Mouse (Mus musculus): Measurements from ENCODE around the gene Gm20388.

The Gm20388 gene

DNA sequence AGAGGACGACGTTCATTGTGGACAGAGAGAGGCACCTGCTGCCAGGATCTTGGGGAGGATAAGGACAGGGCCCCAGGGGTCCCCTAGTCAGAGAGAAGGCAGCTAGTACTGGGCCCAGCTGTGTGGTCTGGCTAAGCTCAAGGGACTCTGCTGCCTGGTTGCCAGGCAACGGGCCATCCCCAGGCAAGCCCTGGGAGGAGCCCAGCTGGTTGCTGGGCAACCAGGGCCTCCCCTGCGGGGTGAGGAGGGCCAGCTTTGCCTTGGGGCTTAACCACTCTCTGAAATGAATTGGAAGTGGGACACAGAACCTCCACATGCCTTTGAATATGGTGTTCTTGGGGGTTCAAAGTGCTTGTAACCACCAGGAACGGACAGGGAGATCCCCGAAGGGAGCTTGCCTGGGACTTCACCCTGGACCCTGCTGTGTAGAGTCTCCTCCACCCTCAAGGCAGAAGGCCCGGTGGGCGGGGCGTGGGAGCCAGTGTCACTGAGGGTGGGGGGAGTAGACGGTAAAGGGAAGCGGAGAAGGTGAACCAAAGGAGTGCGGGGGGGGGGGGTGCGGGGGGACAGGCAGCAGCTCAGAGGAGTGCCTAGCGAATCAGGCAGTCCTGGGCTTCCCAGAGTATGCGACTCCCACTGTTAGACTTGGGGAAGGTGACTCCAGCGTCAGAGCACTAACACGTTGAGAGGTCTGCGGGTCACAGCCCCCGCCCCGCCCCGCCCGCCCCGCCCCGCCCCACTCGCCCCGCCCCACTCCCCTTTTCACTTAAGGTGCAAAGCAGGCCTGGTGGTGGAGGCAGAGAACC, 266.9 kb downstream of the Gm20388 start, which contains the start of gene Fam92b:
Gene Fam92b, minus strand, starts transcription at position 149 of the 806 bp plus-strand sequence.
- peak; percentile 65 for DNase-seq

DNA sequence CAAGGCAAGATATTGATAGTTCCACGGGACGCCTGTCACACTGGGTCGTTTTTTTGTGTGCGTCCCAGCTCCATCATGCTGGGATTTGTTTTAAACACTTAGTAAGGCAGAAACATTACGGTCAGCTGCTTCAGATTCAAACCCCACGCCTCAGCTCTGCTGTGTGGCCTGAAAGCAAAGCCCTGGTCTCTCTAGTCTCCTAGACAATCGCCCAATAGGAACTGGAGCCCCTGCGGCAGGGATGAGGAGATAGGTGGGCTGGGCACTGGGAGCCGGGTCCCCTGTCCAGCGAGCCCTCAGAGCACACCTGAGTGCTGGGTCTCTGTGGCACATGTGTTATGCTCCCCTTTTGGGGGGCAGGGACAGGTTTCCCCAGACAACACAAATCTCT, 267.5 kb downstream of the Gm20388 start:
- no peak for DNase-seq

DNA sequence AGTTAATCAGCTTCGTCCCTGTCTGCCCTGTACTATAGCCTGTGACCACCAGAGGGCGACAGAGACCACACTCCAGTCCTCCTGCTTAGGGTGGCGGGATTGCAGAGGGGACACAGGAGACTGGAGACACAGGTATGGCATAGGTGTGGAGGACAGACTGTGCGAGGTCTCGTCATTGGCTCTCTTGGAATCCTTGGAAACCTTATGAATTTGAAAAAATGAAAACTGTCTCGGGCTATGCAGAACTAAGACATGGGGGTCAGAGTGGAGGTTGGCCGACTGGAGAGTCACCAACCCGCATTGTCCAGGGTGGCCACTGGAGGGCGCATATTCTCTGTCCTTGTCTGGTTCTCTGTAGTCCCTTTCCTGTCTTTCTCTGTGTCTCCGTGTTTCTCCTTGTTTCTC, 268.4 kb downstream of the Gm20388 start:
- peak; percentile 85 for DNase-seq

DNA sequence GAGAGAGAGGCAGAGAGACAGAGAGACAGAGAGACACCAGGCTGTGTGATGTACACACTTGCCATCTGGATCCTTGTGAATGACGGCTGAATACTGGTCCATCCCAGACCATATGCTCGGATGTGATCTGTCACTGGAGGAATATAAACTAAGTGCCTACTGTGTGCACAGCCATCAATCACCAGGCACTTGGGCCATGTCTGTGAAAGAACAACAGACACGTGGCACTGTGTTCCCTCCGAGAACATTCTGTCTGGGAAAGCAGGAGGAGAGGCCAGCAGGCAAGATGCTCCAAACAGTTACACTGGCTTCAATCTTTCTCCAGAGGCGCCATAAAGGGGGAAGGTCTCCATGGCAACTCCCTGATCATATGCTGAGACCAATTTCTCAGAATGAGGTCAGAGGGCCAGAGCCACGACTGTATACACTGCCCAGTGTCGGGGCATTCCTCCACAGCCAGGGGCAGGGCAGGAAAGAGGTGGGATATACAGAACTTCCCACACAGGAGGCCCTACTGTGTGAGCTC, 269.9 kb downstream of the Gm20388 start:
- no peak for DNase-seq

DNA sequence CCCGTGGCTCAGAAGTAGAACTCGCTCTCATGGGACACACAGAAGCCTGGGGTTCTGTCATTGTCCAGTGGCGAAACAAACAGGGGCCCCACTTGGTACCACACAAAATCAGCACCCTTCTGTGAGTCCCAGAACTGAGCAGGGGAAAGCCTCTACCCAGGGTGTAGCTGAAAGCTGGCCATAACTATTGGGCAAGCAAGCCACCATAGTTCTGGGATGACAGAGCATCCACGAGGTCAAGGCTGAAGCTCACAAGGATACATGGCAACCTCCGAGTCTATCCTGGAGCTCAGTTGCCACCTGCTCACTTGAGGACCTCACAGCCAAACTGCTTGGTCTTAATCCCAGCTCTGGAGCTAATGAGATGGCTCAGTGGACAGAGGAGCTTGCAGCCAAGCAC, 270.6 kb downstream of the Gm20388 start:
- DNase-seq = no peak

DNA sequence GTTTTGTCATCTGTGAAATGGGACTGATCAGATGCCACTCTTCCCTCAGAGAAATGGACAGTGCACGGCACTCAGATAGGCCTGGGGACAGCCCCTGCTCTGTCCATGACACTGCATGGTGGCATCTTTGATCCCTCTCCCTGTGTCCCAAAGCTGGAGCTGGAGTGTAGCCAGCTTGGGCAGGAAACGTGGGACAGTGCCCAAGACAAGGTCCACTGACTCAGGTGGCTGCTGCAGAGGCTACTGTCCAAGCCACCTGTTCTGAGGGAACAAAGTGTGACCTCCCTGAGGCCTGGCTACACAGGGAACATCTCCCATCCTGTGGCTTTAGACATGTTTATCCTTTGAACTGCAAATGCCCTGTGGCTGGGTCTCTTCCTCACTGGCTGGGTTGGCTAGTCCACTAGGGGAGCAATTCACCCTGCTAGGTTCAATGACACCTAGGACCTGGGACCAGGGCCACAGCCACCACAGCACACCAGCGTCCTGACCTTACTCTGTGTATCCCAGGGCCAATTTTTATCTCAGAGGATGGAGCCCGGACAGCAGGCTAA, 271.3 kb downstream of the Gm20388 start:
- DNase-seq = no peak

DNA sequence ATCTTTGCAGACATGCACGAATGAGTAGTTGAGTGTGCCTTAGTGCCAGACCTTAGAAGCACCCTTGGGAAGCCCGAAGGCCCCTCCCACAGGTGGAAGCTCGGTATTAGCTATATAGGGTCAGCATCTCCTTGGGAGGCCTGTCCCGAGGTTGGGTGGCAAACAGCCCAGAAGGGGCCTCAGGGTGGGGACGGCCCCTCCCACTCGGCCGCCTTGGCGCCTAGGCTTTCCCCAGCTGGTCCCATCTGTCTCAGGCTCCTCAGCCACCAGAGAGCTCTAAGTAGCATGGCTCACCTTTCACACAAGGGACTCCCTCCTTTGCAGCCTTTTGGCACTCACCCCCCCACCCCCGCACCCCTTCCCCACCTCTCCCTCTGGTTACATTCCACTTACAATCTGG, 273.7 kb downstream of the Gm20388 start:
- no peak for DNase-seq

DNA sequence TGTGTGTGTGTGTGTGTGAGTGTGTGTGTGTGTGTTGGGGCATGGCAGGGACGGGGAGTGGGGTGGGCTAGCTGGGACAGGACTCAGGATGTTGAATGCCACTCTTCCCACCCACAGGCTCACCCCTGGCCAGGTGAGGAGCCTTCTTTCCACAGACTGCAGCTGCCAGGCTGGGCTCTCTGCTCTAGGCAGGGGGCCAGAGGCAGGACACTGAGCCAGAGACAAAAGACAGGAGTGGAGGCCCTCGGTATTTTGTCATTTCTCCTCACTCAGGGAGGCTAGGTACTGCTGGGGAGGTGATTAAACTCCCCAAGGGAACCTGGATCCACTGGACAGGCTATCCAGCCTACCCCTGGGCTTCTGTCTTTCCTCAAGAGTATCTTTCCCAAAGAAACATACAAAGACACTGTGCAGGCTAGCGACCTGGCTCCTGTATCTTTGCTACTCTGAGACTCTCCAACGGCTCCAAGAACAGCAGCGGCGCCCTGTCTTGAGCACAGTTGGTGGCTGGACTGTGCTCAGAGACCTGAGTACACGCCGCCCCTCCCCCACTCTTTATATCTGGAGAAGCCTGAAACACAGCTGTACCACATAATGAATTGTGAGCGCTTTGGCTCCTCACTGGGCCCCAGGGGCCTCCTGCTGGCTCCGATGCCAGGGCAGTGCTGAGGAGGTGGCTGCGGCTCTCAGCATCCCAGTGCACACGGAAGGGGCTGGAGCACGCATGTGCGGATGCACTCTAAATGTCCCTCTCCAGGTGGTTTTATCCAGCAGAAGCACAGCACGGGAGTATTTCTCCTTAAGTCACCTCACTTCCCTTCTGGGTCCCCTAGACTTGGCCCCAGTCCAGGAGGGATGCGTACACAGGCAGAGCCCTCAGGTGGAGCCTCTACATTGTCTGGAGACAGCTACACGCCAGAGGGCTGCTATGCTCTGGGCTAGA, 274.5 kb downstream of the Gm20388 start:
- DNase-seq = peak; percentile 32

DNA sequence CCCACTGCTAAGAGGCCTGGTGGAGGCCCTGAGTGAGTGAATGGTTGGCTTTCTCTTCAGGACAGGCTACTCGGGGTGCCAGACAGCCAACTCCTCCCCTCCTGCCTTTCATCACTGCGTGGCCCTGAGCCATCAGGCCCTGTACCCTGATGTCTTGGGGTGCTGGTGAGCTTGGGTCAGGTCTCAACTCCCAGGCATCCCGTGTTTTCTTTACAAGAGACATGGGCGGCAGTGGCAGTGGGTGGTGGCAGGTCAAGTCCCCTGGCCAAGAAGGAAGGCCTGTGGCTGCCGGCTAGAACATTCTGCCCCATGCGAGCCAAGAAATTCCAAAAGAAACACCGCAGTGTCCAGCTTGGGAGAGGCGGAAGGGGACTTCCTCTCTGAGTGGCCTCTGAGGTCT, 275.8 kb downstream of the Gm20388 start:
- DNase-seq = no peak

DNA sequence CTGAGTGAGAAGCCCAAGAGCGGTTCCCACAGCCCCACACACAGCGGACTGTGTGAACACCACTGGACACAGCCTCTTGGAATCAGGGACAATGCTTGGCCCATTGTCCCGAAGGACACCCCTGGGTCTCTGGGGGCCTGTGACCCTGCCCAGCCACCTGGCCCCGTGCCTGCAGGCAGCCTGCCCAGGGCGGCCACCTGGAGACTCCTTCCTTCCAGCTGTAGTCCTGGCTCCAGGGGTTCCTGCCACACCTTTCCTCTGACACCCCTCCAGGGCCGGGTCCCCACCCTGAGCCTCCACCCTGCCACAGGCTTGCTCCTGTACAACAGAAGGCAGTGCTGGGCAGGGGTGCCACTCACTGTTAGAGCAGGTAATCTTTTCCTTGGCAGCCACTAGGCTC, 277.9 kb downstream of the Gm20388 start:
- DNase-seq = no peak

DNA sequence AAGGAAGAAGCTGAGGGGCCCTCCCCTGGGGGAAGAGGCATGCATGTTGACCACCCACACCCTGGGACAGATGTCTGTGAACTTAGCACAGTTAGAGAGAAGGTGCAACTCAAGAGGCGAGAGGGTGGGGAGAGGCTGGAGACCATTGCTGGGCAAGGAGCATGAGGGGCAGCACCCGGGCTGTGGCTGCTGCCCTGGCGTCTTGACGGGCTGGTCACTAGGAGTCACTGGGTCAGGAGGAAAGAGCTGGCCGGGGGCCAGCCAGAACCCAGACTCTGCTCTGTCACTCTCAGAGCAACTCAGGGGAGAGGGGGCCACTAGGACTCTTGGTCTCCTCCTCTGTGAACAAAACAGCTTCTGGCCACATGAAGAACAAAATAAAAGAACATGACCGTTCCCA, 278.8 kb downstream of the Gm20388 start:
- DNase-seq = no peak

DNA sequence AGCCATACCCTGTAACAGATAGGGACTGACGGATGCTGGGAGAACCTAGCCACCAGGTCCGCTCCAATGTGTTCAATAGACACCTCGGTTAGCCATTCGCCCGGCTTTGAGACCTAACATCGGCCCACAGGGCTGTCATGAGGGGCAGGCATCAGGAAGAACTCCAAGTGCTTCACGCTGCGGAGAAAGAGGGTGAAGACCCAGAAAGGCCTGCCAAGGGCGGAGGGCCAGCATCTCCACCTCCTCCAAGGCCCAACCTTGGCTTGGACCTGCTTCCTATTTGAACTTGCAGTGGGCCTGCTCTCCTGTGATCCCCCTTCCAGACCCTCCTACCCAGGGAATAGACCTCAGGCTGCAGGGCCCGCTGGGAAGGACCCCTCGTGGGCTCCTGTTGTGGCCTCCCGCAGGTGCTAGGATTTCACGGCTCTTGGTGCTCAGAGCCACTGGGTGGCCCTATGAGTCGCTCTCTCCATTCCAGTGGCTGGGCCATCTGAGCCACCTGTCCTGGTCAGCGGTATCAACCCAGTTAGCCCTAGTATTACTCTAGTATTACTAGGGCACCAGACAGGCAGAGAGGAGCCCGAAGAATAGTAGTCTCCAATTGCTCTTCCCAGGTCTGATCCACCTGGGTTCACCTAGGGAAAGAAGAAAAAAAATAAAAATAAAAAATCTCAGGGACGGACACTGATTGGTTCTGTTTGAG, 279.6 kb downstream of the Gm20388 start:
- DNase-seq = no peak

DNA sequence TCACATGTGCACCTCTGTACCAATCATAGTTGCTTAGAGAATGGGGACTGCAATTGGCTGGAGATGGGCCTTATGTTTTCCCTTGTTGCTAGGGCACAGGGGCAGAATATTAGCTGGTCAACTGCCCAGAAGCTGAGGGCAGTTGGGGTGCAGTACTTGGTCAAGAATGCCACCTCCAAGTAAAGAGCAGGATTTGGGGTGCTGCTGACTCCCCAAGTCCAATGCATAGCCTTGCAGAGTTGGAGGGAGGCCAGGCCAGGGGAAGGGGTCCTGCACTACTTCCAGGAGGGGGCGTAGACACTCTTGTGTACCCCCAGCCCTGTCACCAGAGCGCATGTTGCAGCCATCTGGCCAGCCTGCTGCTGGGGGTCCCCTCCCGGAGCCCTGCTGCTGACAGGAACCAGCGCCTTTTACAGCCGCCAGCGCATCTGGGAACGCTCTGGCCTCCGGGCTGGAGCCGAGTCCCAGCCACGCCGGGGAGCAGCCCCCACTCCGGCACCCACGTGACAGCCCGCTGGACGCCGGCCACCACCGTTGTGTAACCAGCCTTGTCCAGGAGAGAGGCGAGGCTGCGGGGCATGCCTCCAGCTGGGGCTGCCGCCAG, 280.3 kb downstream of the Gm20388 start:
- peak; percentile 68 for DNase-seq

DNA sequence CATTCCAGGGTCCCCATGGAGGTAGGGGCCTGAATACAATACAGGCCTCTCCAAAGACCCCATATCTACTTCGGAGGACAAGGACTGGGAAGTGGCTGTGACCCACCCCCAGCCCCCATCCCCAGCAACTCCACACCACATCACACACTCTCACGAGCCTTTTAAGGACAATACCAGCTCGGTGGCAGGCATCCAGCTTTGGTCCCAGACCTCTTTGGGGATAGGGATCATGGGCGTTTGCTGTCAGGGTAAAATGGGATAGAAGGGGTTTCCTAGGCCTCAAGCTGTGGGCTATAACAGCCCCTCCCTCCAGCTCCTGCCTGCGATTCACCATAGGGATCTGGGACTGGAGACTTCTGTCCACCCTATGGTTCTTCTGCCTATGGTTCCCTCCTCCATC, 281.0 kb downstream of the Gm20388 start:
- DNase-seq = no peak

DNA sequence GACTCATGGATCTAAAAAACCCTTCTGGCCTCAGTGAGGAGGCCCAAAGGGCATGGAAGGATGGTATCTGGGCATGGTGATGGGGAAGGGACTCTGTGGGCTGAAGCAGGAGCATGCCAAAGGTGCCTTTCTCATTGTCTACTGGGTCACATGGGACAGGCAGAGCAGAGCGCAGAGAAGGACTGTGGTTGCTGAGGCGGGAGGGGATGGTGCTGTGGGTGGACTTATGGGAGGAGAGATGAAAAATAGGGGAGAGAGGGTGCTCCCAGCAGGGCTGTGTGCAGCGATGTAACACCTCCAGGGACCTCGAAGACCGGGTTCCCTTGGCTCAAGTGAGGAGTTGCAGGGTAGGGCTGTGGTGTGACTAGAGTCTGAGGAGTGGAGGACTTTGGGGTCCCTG, 281.5 kb downstream of the Gm20388 start:
- no peak for DNase-seq

DNA sequence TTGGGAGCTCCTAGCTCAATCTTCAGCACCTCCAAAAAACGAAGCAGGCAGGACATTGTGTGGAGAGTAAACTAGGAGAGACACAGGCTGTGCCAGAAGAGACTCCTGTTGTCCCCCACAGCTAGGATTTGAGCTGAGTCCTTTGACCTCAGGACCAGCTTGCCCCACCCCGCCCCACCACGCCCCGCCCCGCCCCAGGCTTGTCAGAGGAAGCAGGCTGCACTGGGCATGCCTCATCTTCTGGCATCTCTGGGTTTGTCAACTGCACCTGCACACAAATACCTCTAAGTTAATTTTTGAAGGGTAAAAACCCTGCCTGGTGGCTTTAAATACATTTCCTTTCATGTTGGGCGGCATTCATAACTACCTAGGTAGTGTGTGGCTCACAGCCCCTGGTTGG, 290.7 kb downstream of the Gm20388 start:
- no peak for DNase-seq

DNA sequence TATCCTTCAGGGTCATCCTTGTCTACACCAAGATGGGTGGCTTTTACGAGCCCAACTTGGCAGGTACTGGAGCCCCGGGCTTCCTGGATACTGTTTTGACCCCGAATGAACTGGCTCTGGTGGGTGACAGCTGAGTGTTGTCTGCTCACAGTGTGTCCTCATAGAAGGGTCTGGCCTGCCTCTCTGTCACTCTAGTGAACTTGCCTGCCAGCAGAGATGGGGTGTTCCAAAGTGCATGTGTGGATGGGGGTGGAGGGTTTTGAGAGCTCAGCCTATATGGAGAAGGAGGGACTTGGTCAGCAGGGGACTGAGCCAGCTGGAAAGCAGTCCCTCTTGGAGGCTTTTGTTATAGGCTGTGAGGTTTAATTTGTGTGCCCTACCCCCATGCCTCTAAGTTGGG, 291.9 kb downstream of the Gm20388 start:
- no peak for DNase-seq

DNA sequence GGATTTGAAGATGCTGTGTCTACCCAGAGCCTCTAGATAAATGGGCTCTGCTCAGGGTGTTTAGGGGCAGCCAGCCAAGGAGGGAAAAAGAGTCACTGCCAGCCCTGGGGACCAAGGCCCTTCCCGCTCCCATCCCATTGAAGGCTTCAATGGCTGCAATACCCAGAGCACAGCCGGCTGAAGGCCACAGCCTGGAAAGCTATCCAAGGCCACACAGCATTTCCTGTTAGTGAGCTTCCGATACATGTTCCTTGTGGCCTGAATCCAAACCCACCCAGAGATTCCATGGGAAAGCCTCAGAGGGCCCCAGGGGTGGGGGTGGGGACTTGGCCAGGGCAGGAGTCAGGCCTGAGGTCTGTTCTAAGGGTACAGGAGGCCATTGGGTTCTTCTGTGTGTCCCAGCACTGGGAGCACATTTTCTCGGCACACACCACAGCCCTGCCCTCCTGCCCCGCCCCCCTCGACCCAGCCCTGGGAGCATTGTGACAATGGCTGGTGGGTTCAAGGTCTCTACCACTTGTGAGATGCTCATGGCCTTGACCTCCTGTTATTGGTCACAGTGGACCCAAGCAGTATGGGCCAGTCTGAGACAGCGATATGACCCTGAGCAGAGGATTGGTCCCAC, 294.2 kb downstream of the Gm20388 start:
- DNase-seq = no peak

DNA sequence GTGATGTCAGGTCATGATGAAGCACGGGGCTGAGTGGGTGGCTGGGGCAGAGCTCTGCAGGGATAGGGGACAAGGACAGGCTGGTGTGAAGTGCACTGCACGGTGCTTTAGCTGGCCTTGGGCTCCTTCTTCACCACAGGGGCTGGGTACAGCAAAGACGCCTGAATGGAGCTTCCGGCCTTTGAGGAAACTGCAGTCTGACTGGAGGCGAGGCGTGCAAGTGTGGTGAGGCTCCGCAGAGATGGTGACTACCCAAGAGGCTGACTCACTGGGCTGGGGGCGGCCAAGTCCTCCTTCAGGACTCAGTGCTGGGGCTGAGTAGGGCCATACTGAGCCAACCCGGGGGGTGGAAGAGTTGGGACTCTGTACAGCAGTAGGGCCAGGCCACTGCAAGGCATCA, 295.3 kb downstream of the Gm20388 start:
- no peak for DNase-seq

DNA sequence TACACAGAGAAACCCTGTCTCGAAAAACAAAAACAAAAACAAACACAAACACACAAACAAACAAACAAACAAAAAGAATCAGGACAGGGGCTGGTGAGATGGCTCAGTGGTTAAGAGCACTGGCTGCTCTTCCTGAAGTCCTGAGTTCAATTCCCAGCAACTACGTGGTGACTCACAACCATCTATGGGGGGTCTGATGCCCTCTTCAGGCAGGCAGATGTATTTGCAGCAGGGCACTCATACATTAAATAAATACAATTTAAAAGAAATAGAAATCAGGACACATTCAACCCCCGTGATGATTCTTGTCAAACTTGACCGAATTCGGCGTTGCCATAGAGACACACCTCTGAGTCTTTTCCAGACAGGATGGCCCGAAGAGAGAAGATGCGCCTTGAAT, 296.7 kb downstream of the Gm20388 start:
- no peak for DNase-seq

DNA sequence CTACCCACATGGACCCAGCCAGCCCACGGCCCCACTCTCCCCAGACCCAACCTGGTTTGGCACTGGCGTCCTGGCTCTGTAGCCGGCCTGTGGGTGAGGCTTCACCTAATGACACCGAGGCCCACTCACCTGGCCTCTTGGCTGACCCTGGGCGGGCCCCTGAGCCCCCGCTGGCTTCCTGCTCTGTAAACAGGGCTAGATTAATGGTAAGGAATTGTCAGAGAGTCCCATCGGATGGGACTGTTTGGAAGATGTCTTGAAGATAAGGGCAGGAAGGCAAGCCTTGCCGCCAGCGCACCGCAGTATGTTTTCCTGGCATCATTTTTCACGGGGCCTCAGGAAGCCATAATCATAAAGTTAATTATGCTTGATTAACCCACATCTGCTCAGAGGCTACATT, 297.5 kb downstream of the Gm20388 start:
- DNase-seq = no peak

DNA sequence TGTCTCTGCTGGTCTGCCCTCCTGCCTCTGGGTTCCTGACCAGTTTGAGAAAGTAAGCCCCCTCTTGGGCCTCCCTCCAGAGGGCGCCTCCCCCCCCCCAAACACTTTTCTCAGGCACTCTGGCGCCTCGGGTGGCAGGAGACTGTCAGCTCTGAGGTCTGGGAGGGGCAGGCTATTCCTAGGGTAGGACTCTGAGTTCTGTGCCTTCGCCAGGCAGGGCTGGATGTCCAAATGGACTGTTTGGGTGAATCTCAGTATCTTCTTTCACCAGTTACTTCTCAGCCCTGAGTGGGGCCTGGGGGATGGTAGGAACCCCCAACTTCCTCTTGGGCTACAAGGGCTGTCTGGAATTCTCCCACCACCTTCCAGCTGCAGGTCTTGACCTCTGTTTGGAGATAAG, 300.7 kb downstream of the Gm20388 start:
- no peak for DNase-seq

Data from liver (tissue).